Mouse (Mus musculus) embryo, embryonic 10.5 days (tissue): ENCODE data around the gene Slc22a20.

Source experiments
- DNase-seq: peaks from one replicate; pipeline ENCODE4 v3.0.0-alpha.2; 2015; ENCODE audit warnings: low spot score

The Slc22a20 gene

DNA sequence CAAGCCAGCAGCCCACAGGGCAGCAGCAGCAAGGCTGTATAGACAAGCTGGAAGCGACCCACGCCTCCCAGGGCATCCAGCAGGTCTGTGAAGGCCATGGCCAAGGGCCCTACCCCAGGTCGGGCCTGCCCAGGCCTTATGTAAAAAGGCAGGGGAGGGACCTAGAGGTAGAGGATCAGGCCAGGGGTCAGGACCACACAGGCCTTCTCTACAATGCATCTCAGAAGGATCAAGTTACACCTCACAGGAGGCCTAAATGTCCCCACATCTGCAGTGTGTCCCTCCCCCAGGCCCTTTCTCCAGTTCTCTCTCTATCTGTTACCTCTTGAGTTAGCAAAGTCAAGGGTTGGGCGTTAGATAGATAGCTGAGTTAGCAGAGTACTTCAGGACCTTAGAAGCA, at the start of gene Slc22a20:
Slc22a20 (minus strand) TSS at position 101 of the 400 bp plus-strand sequence.
- no peak for DNase-seq

DNA sequence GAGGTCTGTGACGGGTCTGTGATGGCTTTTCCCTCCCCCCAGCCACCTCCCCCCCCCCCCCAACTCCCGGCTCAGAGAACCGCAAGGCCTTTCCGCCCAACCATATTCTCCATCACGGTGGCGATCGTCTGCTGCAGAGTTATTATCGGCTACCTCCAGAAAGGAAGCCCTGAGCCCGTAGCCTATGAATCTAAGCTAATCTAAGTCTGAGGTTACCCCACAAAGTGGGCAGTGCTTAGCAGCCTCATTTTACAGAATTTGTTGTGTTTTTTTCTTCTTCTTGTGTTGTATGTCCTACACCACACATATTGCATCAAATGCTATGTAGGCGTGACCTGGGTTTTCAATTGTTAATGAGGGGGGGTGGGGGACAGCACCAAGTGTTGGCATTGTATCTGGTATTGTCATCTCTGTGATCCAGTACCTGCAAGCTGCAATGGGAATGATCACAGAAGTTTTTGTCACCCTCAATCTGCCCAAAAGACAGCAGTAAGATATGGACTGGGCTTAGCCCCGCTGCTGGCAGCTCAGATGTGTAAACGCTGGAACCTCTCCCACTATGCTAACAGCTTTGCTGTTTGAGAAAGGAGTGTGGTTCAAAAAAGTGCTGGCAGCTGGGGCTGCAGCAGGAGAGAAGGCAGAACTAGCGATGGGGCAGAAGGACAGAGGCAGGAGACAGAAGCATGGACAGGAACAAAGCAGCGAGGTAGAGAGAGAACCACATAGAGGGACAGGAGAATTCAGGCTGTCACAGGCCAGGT, 44.8 kb upstream of the Slc22a20 start:
- DNase-seq, result no peak

DNA sequence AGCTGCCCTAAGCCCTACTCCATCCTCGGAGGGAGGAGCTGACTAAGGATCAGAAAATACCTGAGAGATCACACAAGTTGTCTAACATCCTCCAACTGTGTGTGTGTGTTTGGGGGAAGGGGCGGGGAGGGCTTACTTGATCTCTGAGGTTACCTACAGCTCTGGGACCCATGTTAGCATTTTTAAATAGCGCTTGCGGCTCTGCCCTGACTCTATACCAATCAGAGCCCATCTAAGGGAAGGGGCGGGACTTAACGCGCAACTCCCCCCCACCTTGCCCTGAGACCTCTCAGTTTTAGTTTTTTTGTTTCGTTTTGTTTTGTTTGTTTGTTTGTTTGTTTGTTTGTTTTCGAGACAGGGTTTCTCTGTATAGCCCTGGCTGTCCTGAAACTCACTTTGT, 43.5 kb upstream of the Slc22a20 start:
- DNase-seq, result no peak

DNA sequence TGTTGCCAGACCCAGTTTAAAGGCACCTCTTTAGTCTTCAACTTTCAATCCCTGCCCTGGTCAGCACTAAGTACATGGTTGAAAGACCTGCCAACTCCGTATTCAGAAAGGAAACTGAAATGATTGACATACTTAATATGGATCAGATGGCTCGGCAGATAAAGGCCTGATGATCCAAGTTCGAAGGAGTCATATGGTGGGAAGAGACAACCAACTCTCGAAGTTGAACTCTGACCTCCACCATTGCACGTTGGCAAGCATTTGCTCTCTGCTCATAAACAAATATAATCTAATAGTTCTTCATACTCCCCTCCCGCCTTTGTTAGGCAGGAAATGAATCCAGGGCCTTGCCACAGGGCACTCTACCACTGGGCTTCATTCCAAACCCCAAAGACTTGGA, 43.0 kb upstream of the Slc22a20 start:
- no peak for DNase-seq

DNA sequence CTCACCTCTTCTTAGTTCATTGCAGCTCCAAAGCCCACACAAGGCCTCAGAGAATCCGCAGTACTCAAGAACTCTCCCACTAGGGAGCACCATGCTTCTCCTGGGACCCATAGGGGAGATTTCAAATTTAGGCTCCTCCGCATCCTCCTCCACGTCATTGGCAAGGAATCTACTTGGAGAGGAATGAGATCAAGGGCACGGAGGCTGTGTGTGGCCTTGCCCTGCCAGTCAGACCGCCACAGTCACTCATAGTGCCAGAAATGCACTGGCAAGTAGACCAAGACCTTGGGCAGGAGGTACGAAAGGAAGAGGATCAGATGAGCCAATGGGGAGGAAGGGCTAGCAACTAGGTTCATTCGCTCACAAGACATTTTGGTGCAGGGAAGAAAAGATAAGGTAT, 38.0 kb upstream of the Slc22a20 start:
- no peak for DNase-seq

DNA sequence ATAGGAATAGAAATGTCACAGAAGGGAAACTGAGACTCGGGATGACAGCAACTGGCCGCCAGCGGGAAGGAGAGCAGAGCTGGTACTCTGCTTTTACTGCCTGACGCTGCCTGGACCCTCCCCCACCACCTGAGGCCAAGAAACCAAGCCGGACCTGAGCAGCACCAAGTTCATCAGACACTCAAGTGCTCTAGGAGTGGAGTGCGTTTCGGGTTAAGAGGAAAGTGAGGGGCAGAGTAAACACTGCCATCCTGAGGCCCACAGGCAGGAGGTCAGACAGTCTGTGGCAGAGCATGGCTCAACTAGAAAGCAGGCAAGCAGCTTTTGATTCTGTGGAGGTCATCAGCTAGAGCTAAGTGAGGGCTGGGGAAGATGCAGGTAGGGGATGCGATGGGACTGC, 37.1 kb upstream of the Slc22a20 start:
- no peak for DNase-seq

DNA sequence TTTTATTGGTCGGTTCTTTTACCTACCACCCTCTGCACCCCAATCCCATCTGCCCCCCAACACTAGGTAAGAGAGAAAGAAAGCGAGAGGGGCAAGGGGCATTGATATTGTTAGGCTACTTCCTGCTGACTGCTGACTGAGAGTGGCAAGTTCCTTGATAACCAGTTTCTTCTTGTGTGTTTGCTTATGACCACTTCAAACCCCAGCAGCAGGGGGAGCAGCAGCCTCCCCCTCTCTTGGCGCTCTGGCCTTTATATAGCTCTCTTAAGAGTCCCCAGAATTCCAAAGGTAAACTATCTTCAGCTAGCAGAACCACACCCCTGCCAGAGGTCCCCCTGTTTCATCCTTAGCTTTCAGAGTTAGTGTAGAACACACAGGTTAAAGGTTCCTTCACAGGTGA, 34.3 kb upstream of the Slc22a20 start:
- no peak for DNase-seq

DNA sequence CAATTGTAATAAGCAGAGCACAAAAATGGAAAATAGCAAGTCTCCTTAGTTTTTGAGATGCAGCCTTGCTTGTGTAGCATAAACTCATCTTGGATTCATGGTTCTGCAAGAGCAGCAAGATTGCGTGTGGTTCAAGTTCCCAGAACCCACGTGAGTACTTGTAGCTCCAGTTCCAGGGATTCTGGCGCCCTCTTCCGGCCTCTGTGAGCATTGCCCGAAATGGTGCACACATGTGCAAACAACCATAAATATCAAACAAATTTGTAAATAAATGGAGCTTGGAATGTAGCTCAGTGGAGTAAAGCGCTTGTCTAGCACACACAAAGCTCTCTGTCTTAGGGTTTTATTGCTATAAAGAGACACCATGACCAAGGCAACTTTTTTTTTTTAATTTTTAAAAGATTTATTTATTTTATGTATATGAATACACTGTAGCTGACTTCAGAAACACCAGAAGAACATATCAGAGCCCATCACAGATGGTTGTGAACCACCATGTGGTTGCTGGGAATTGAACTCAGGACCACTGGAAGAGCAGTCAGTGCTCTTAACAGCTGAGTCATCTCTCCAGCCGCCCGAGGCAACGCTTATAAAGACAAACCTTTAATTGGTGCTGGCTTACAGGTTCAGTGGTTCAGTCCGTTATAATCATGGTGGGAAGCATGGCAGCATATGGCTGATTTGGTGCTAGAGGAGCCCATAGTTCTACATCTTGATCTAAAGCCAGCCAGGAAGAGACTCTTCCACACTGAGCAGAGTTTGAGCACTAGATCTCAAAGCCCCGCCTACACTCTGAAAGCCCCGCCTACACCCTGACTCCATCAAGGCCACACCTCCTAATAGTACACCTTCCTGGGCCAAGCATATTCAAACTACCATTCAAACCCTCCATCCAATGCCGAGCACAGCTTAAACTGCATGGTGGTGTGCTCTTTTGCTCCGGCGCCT, 32.5 kb upstream of the Slc22a20 start:
- DNase-seq, result peak; percentile 94

DNA sequence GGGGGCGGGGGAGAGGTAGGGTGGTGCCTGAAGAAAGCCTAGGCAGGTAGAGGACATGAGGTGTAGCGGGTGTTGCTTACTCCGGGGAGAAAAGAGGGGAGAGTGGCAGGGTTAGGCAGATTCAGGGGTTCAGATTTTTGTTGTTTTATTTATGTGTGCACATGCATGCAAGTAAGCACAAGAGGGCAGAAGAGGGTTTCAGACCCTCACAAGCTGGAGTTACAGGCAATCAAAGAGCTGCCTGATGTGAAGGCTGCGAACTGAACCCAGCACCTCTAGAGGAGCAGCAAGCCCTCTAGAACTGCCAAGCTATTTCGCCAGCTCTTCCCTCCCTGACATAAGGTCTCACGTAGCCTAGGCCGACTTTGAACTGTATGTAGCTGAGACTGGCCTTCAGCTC, 30.6 kb upstream of the Slc22a20 start:
- peak; percentile 26 for DNase-seq

DNA sequence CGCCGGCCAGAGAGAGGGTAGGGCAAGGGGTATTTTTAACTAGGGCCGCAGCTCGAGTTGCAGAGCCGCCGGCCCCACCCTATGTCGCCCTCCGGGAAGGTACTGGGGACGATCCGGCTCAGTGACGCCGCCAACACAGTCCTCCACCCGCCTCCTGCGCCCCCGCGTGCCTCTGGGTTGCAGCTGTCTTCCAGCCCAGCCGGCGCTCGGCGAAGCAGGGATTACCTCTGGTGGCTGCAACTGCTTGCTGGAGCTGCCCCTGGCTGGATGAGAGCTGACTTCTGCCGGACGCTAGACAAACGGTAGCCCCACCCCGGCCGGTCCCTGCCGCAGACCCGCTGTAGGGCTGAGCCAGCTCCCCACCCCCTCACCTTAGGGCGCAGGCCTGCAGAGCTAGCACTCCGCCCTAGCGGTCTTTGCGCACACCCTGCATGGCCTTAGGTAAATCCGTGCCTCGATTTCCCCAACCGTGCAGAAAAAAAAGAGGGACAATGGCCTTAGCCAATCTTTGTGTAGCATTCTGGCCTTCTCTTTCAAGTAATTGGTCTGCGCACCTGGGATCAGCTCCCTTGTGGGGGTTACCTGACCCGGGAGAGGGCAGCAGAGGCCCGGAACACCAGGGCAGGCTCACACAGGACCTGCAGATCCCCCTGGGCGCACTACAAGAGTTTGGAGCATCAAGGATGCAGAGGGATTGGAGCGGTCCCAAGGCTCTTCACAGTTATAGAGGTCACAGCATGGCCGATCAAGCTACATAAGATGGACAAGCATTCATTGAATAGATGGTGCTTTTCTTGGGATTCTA, 29.8 kb upstream of the Slc22a20 start, which contains the start of gene Capn1:
Capn1 (minus strand) TSS at position 387 of the 805 bp plus-strand sequence.
- peak; percentile 77 for DNase-seq

DNA sequence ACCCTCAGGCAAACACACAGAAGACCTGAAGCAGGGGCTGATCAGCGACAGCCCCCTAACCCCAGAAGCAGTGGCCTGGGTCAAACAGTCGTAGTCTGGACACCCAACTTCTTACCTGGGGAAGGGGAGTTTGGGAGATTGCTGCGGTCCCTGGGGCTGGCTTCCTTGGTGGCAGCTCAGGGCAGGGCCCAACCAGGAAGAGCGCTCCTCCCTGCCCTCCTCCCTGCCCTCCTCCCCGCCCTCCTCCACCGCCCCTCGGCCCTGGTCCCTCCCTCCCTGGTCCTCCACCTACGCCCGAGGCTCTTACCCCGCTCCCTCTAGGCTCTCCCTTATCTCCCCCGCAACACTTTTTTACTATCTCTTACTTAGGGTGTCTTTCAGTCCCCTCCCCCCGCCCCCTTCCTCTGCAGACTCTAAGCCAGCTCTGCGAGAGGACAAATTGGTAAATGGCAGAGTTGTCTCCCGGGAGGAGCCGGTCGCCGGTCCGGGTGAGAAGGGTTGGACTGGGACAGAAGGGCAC, 29.1 kb upstream of the Slc22a20 start:
- peak; percentile 58 for DNase-seq

DNA sequence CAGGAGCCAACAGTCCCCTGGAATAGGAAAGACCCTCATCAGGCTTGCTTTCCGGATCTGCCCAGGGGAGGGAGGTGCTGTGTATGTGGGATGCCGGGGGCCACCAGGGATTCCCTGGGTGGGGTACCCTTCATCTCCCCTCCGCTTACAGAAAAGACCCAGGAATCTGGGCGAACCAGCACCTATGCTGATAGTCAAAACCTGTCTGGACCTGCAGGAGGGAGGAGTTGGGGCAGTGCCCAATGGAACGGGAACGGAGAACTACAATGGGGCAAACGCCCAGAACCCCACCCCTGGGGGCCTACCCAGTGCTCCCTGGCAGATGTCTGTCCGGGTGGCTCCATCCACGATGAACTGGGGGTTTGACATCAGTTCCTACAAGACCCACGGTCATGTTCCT, 27.7 kb upstream of the Slc22a20 start:
- DNase-seq, result no peak

DNA sequence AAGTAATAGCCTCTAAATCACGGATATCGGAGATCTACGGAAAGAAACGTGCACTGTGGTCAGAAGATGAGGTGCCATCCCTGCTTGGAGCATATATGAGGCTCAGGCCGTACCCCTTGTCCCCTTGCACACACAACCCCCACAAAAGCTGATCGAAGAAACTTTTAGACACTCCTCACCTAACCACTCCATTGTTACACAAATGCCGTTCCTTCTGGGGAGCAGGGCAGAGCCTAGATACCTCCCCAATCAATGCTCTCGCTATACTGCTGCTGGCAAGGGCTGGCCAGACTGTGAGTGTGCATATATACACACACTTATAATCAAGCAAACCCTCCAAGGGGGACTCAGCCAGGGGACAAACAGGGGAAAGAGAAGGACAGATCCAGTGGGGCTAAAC, 23.2 kb upstream of the Slc22a20 start:
- no peak for DNase-seq

DNA sequence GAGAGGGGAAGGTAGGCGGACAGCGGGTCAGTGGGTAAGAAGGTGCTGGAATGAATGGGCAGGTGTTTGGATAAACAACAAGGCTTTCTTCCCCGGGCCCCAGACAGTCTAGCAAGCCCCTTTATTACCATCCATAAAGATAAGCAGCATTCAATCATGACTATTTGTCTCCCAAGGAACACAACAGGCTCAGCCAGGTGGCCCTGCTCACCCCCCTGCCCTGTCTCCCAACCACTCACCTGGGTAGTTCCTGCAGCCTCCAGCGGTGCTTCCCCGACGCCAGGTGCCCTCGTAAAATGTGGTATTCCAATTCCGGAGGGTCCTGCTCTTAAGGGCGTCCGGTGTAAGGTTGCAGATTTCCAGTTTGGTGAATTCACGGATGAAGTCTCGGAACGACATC, 21.1 kb upstream of the Slc22a20 start:
- no peak for DNase-seq

DNA sequence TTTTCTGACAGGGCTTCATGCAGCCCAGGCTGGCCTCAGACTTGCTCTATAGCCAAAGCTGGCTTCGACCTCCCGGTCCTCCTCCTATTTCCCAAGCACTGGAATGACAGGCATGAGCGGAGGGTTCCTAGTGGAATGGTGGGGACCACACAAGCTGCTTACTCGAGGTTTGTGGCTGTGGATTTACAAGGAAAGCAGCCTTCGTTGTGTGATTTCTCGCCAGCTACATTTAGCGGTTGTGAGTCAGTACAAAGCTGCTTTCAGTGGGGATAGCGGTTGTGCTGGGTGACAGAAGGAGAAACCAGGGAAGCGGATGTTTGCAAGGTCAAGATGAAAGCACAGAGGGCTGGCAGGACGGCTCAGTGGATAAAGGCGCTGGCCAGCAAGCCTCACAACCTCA, 19.6 kb upstream of the Slc22a20 start:
- DNase-seq, result no peak

DNA sequence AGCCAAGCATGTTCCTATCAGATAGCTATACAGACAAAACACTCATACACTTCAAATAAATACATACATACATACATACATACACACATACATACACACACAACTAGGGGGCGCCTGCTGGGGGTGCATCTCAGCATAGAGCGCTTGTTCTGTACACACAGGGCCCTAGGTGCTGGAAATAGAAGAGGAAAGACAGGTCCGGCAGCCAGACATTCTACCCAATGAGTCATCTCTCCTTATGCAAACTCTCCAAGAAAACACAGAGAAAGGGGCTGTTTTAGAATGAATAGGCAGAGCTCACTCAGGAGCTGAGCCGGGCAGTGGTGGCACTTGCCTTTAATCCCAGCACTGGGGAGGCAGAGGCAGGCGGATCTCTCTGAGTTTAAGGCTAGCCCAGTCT, 14.0 kb upstream of the Slc22a20 start:
- DNase-seq, result no peak

DNA sequence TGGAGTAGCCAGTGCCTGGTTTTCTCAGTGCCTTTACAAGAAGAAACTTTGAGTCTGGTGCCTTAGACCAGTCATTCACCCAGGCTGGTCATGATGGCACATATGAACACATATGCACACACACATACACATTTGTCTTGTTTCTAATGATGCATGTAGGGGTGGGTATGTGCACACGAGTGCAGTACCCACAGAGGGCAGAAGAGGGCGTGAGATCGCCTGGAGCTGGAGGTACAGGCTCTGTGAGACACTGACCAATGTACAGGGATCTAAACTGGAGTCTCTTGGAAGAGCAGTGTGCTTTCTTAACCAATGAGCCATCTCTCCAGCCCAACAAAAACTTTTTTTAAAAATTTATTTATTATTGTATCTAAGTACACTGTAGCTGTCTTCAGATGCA, 12.2 kb upstream of the Slc22a20 start:
- no peak for DNase-seq

DNA sequence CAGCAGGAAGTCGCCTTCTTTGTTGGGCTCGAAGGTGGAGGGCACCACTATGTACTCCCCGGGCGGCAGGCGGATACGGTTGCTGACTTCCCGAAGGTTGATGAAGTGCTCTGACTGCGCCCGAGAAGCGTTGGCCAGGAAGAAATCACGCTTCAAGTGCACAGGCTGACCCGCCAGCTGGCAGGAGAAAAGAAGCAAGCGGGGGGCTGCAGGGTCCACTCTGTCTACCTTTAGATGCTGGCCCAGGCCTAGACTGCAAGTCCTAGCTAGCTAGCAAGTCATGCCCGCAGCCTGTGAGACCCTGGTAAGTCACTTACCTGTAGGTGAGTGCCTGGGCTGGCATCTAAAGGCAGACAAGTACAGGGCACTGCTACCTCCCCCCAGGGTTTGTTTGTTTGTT, 8.8 kb upstream of the Slc22a20 start:
- DNase-seq, result no peak

DNA sequence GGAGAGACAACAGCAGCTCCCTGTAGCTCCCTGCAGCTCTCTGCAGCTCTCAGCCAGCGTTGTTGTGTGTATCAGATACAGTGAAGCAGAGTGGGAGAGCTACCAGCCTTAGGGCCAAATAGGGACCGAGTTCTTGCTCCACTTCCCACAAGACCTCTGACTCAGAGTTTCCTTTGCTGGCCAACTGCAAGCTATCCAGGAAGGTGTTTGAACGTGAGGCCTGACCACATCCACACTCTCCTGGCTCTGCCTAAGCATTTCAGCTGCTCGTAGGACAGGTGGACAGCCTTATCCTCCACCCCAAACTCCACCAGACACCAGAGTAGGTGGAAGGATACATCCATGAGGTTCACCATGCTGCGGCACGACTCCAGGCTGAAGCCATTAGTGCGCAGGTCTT, 6.1 kb upstream of the Slc22a20 start:
- no peak for DNase-seq

DNA sequence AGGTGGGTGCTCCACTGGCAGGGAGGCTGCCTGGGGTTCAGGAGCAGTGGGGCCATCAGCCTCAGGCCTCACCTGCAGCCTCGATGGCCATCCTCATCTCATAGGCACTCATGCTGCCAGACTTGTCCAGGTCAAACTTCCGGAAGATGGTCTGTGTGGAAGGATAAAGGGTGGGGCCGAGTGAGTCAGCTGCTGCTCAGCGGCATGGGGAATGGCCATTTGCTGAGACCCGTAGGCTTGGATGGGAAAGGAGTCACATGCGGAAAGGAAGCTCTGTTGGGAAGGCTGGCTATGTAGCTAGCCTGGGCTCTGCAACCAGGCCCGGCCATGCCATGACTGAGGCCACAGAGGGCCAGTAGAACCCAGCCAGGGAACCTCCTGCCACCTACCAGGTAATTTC, 5.5 kb upstream of the Slc22a20 start:
- no peak for DNase-seq

DNA sequence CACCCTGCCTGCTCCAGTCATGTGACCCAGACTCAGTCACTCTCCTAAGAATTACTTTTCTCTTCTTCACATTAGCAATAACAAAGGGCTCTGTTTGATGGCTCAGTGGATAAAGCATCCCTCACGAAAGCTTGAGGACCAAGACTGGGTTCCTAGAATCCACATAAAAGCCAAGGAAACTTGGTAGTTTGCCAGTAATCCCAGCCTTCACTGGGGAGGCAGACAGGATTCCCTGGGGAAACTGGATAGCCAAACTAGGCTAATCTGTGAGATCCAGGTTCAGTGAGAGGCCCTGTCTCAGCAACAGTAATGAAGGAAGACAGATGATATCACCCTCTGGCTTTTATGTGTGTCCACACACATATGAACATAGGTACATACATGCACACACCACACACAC, 5.0 kb upstream of the Slc22a20 start:
- no peak for DNase-seq

DNA sequence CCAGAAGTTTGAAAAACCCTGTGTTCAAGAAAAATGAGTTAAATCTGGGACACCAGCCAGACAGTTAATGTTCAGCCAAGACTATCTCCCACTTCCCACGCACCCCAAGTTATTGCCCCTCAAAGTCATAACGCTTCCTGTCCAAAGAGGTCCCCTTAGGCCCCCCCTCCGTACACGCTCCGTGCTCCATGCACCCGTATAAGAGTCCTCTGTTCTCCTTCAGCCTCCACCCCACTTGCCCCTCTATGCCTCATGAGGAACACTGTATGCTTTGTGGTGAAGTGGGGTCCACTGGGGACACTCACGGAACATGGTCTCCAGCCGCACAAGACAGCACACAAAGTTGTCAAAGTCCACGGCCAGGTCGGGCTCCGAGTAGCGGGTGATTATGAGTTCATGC, 4.1 kb upstream of the Slc22a20 start:
- no peak for DNase-seq
